Mouse (Mus musculus) cerebellum, adult (tissue): Measurements from ENCODE around the gene Slc5a3.
A peak's percentile ranks its signal among the peaks of the same experiment; 100 is the strongest.

ENCODE experiments used
- ATAC-seq: cut with Nextera tagmentation; 2 replicates; pipeline ENCODE4 v1.9.2; 2017; ENCODE audit warnings: mild to moderate bottlenecking, moderate library complexity, mixed read lengths; ENCODE audit not compliant: insufficient number of reproducible peaks, low FRiP score, low TSS enrichment

The Slc5a3 gene

DNA sequence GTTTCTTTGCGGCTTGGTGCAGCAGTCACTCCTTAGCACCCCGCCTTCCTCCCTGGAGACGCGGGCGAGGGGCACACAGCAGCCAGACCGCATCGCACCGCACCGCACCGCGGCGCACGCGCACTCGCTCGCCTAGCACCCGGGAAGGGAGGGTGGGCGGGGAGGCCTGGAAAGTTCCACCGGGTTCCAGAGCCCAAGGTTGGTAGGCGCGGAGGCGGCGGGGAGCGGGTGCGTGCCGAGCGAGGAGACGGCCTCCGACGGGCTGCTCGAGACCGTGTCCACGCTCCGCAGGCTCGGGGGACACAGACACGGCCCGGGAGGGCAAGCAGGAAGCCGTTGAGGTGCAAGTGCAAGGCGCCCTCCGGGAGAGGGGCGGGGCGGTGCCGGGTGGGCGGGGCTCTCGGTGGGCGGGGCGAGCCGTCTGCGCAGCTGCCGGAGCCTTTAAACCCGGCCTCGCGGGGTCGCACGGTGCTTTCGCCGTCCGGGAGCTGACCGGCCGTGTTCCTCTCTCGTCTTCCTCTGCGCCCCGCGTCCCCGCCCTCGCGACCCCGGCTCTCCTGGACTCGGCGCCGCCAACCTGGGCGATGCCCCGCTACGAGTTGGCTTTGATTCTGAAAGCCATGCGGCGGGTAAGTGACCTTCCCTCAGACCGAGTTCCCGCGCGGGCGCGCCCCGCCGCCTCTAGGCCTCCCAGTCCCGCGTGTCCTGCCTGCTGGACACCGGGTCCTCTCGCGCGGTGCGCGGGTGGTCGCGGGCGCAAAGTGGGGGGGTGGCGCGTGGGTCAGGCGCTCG, at the start of gene Slc5a3, which contains the start of the genes Mrps6 and Gm49711:
Slc5a3 (plus strand) TSS at position 471 of the 792 bp plus-strand sequence.
Mrps6 (plus strand) TSS at position 419 of the 792 bp plus-strand sequence.
Gm49711 (plus strand) TSS at position 465 of the 792 bp plus-strand sequence.
- ATAC-seq: peak; percentile 80

- ATAC-seq: no peak
Observed at GRCm38 (mm10) chr16:92009586-92009985, 48.5 kb upstream of the Slc5a3 start.

DNA sequence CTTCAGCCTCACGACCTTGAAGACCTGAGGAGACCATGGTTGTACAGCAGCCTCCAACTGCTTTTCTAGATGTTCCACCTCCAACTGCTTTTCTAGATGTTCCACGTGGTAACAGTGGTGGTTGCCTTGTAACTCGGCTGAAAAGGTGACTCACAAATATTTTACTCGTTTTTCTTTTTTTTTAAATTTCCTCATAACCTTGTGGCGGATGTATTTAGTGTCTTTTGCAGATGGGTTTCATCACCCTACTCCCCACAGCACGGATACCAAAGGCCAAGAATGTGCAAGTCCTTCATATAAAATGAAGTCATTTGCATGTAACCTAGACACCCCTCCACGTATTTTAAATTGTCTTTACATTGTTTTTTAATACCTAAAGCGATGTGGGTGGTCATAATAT, 41.3 kb upstream of the Slc5a3 start:
- no peak for ATAC-seq

GRCm38 (mm10) chr16:92019141-92020118, 38.7 kb upstream of the Slc5a3 start:
- no peak for ATAC-seq

GRCm38 (mm10) chr16:92021656-92022400, 36.3 kb upstream of the Slc5a3 start:
- no peak for ATAC-seq

DNA sequence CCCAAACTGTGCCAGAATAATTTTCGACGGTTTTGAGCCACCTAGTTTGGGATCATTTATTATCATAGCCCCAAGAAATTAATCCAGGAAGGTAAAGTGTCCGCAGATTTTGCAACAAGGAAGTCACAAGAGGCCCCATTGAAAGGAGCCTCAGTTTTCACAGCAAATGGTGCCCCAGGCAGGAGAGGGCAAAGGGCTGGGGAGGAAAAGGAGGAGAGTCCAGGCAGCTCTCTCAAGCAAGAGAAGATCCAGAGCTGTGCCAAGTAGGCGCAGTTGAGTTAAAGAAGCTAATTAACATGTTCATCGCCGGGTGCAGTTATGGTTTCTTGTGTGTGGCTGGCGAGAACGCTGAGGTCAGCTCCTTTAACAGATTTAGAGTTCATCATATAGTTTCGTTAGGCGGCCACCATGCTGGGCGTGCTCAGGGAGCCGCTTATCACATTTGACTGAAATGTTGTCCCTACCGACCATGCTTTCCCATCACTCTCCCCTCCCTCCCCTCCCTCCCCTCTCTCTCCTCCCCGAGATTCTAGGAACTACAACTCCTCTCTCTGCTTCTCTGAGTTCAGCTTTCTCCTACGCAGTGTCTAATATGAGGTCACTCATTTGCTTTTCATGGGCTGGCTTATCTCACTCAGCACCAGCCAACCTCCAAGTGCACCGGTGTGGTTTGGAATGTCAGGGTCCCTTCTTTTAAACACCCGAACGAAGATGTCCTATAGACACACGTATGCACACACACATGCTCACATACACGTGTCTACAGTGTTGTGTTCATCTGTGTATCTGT, 35.4 kb upstream of the Slc5a3 start:
- ATAC-seq: no peak

DNA sequence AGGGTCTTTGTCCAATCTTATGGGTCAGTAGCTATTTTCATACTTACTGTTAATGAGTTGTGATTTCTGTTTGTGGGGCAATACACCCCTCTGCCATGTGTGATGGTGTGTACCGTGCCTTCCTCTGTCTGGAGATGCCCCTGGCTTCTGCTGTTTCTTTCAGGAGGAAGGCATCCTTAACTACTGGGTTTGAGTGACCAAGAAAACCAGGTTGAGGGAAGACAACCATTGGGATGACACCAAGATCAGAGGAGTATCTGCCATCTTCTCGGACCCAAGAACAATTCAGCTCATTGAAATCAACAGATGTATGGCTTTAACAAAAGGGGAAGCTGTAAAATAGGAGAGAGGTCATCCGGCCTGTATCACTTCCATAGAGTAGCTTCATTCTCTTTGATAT, 24.8 kb upstream of the Slc5a3 start:
- ATAC-seq: no peak

DNA sequence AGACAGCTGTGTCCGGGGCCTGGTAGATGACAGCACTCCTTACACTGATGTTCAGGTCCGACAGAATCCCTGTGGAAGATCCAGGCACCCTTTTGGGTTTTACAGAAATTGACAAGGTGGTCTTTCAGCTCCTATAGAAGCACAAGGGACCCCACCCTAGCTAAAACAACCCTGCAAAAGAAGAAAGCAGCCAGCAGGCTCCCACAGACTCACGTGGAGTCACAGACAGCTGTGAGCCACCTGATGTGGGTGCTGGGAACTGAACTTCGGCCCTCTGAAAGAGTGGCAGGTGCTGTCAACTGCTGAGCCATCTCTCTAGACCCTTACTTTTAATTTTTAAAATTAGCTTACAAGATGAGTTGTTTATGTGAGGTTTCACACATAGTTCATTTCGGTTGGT, 23.4 kb upstream of the Slc5a3 start:
- ATAC-seq: no peak

DNA sequence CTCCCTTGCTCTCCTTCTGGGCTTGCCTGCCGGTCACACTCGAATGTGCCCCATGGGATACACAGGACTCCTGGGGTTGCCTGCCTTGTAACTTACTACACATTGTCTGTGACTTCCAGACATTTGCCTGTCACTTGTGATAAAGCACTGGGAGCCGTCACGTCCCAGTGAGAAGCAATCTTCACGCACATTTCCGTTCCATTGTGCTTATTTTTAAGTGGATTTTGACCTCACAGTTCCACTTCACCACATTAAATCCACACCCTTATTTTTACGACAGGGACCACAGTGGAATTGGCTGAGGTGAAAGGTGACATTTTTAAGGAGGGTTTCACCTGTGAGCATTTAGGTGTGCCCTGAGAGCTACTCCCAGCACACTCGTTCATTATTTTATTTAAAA, 21.4 kb upstream of the Slc5a3 start:
- no peak for ATAC-seq

GRCm38 (mm10) chr16:92037891-92038607, 20.1 kb upstream of the Slc5a3 start:
- no peak for ATAC-seq

- no peak for ATAC-seq
Observed at GRCm38 (mm10) chr16:92039421-92039820, 18.7 kb upstream of the Slc5a3 start.

DNA sequence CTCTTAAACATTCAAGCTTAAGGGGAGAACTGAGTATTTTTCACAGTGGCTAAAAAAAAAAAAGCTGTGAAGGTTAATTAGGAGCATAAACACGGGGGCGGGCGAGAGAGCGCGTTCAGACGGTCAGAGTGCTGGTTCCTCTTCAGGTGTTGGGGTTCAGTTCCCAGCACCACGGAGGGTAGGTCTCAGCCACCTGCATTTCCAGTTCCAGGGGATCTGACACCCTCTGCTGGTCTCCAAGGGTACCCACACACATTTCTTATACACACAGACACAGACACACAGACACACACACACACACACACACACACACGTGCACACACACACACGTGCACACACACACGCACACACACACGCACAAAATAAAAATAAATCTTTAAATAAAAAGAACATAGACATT, 18.2 kb upstream of the Slc5a3 start:
- no peak for ATAC-seq

DNA sequence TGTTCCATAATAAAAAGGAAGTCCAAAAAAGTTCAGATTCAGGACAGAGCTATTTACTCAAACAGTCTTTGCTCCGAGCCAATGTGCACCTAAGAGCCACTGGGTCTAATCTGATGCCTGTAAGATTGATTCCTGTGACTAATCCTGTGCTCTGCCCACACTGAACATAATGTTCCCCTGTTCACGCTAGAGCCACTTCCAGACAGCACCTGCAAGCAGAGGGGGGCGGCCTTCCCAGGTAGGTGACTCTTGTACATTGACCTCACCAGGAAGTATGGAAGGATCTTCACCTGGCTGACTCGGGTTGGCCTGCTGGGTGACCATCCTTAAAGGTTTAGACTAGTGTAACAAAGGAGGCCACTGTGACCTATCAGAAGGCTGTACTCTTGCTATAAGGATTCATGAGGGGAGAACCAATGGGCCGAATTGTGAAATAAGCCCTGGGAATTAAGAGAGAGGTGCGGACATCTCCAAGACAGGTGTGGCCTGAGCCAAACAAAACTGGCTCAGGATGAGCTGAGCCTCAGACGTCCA, 6.3 kb upstream of the Slc5a3 start:
- ATAC-seq: no peak

DNA sequence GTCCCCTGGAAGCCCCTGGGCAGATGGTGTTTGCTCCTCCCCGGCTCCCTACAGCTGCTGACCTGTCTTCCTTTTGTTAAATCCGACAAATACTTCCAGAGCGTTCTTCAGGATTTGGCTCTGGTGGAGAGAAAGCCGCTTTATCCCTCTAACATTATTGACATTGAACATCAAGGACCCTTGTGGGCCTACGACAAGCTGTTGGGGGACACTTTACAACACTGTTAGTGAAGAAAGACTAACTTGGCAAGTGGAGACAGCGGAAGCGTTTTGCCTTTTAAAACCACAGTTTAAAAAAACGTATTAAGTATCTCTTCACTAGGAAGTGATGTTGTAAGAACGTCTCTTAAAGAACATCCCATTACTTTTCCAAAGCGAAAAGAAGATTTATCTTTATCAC, 5.6 kb upstream of the Slc5a3 start:
- ATAC-seq: no peak

- ATAC-seq: no peak
Observed at GRCm38 (mm10) chr16:92056711-92057110, 1.4 kb upstream of the Slc5a3 start.

- ATAC-seq: peak; percentile 29; the same call in 1 of the 2 replicates
Observed at GRCm38 (mm10) chr16:92057456-92057851, 668 bp upstream of the Slc5a3 start.

- 0 out of 2 replicates have a peak, but pooled peaks have one; percentile 2 for ATAC-seq
Observed at GRCm38 (mm10) chr16:92058644-92059620, 810 bp downstream of the Slc5a3 start.
